Mouse (Mus musculus): ENCODE data around the gene St6galnac3. TPM values are rescaled to one million over a fixed set of nuclear protein-coding genes. Genes with fewer than 3 reads are reported as not detected.

St6galnac3 gene
- total and polyA plus RNA-seq, 2 experiments from 2014 or later = 6.9 to 11.9 TPM

DNA sequence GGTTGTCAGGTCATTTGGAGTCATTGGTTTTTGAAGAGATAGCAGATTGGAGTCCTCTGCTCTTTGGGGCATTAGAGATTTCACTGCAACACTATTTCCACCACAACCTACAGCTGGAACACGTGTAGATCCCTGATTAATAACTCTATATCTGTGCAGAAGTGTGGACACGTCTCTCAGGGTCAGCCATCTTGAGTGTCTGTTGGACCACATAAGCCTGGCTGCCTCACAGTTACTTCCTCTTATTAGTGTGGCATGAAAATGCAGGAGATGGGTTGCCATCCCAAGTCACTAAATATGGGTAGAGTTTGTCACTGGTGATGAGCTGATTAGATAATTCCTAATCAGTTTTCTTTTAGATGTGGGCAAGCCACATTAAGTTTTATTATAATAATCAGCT lies 385.0 kb downstream of the St6galnac3 start:
- Histone ChIP-seq H3K9ac (replicated peaks; ENCODE audit: low read length, poor library complexity, severe bottlenecking) (no peak overlapping the region), H3K4me1 (ENCODE audit: insufficient read depth, low read length) (no peaks in the 10 kb centered on the region), H3K4me2 (ENCODE audit: low read depth, low read length, poor library complexity, severe bottlenecking) (no peak overlapping the region), H3K27me3 (ENCODE audit: insufficient read depth, low read length) (no peaks in the 10 kb centered on the region), H3K27ac (ENCODE audit: low read depth, low read length) (no peak overlapping the region), H3K4me3 (ENCODE audit: low read depth, low read length) (no peak overlapping the region), H3K36me3 (ENCODE audit: insufficient read depth, low read length) (no peaks in the 10 kb centered on the region), H3K9me3 (ENCODE audit: low read length) (no peaks in the 10 kb centered on the region)
- no peak for DNase-seq (ENCODE audit: low spot score)
- 86% methylated on average over 2 of the region's 2 CpGs for WGBS
- no peak for ATAC-seq (ENCODE audit: low FRiP score)
- TF ChIP-seq CTCF (IDR thresholded peaks at IDR 0.05) = no peak

DNA sequence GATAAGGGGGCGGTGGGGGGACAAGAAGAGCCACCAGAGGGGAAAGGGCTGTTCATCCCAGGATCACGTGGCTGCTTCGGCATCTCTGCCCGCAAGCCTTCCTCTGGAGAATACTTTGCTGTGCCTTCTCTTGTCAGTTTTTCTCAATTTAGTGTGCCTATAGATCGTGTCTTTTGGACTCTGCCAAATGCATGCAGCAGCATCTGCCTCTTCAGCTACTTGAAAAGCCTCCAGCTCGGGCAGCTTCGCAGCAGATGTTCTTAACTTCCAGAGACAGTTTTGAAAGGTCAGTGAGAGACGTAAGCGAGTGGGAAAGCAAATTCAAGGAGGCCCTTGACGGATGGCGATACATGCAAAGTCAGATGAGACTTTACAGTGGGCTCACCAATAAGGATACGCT lies 385.9 kb downstream of the St6galnac3 start:
- Histone ChIP-seq H3K9me3 (ENCODE audit: low read length) (no peaks in the 10 kb centered on the region), H3K27me3 (ENCODE audit: insufficient read depth, low read length) (no peaks in the 10 kb centered on the region), H3K4me1 (ENCODE audit: insufficient read depth, low read length) (no peaks in the 10 kb centered on the region)

DNA sequence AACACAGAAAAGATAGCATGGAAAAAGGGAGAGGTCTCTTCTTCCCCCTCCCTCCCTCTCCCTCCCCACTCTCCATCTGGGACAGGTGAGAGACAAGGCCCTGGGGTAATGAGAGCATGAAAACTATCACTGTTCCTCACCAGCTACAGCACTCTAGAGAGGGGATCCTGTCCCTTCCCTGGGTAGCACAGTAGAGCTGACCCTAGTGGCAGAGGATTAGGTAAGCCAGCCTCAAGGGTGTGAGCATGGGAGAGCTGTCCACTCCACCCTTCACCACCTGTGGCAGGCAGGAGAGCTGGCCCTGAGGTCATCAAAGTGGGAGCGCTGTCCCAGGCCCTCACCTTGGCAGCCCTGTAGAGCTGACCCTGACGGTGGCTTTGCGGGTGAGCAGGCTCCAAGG lies 387.2 kb downstream of the St6galnac3 start:
- no peak for TF ChIP-seq CTCF (IDR thresholded peaks at IDR 0.05)
- H3K9me3 ChIP-seq (ENCODE audit: low read length) = no peaks in the 10 kb centered on the region
- DNase-seq (ENCODE audit: low spot score) = no peak
- H3K27ac ChIP-seq (ENCODE audit: low read depth, low read length) = no peak overlapping the region
- ATAC-seq (ENCODE audit: low FRiP score) = no peak
- WGBS = 91% methylated on average over 3 of the region's 3 CpGs
- no peaks in the 10 kb centered on the region for H3K36me3 ChIP-seq (ENCODE audit: insufficient read depth, low read length)
- no peak overlapping the region for H3K4me3 ChIP-seq (ENCODE audit: low read depth, low read length)
- no peaks in the 10 kb centered on the region for H3K27me3 ChIP-seq (ENCODE audit: insufficient read depth, low read length)
- H3K4me2 ChIP-seq (ENCODE audit: low read depth, low read length, poor library complexity, severe bottlenecking) = no peak overlapping the region
- no peak overlapping the region for H3K9ac ChIP-seq (replicated peaks; ENCODE audit: low read length, poor library complexity, severe bottlenecking)
- no peaks in the 10 kb centered on the region for H3K4me1 ChIP-seq (ENCODE audit: insufficient read depth, low read length)

More for the DNA sequence above, 385.9 kb downstream of the St6galnac3 start:
- no peaks in the 10 kb centered on the region for H3K36me3 ChIP-seq (ENCODE audit: insufficient read depth, low read length)
- 73% methylated on average over 12 of the region's 12 CpGs for WGBS
- no peak overlapping the region for H3K4me2 ChIP-seq (ENCODE audit: low read depth, low read length, poor library complexity, severe bottlenecking)
- no peak overlapping the region for H3K4me3 ChIP-seq (ENCODE audit: low read depth, low read length)
- H3K27ac ChIP-seq (ENCODE audit: low read depth, low read length) = no peak overlapping the region
- ATAC-seq (ENCODE audit: low FRiP score) (no peak), DNase-seq (ENCODE audit: low spot score) (peak; percentile 32)
- H3K9ac ChIP-seq (replicated peaks; ENCODE audit: low read length, poor library complexity, severe bottlenecking) = no peak overlapping the region
- no peak for TF ChIP-seq CTCF (IDR thresholded peaks at IDR 0.05)

DNA sequence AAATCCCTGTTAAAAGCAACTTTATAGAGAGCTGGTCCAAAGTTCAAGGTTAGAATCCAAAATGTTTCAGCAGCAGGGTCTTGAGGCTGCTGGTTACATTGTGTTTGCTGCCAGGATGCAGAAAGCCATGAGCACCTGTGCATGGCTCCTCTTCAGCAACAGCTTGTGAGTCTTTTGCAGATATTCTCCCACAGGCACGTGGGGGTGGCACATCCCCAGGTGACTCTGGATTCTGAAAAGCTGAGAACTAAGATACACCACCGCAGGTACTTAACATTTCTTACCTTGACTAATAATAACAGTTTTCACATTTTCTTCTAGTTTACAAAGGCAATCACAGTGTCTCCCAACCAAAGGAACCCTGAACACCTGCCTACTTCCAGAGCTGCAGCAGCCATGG lies 387.8 kb downstream of the St6galnac3 start:
- TF ChIP-seq CTCF (IDR thresholded peaks at IDR 0.05) = no peak
- Histone ChIP-seq H3K27ac (ENCODE audit: low read depth, low read length) (no peak overlapping the region), H3K27me3 (ENCODE audit: insufficient read depth, low read length) (no peaks in the 10 kb centered on the region), H3K36me3 (ENCODE audit: insufficient read depth, low read length) (no peaks in the 10 kb centered on the region), H3K9me3 (ENCODE audit: low read length) (no peaks in the 10 kb centered on the region), H3K4me1 (ENCODE audit: insufficient read depth, low read length) (no peaks in the 10 kb centered on the region), H3K9ac (replicated peaks; ENCODE audit: low read length, poor library complexity, severe bottlenecking) (no peak overlapping the region), H3K4me3 (ENCODE audit: low read depth, low read length) (no peak overlapping the region), H3K4me2 (ENCODE audit: low read depth, low read length, poor library complexity, severe bottlenecking) (no peak overlapping the region)
- DNase-seq (ENCODE audit: low spot score) (no peak), ATAC-seq (ENCODE audit: low FRiP score) (no peak)
- 84% methylated on average over 2 of the region's 2 CpGs for WGBS

DNA sequence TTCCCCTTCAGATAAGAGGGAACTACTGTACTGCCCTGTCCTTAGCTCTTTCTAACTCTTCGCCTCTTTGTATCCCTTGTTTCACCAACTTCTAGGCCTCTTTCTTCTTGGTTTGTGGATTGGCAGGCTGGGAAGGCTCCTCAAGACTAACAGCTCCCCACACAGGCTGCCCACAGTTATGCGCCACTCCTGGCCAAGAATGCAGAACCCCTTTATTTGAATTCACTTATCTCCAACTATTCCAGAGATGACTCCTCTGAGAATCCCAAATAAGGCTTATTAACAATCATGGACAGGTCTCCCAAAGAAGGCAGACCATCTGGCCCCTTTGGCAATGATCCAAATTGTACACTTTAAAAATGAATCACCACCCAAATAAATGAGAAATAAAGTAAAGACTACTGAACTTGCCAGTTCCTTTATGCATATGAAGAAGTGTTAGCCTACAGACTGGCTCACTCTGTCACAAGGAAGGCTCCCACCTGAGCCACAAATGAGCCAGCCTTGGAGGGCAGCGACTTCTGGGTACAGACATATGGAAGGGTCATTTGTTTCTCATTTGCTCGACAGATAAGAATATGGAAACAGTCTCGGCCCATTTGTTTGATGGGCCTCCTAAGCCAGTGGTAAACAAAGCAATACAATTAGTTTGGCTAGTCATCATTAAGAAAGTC lies 390.7 kb downstream of the St6galnac3 start:
- H3K4me3 ChIP-seq (ENCODE audit: low read depth, low read length) = no peak overlapping the region
- H3K9ac ChIP-seq (replicated peaks; ENCODE audit: low read length, poor library complexity, severe bottlenecking) = no peak overlapping the region
- H3K27me3 ChIP-seq (ENCODE audit: insufficient read depth, low read length) = no peaks in the 10 kb centered on the region
- no peaks in the 10 kb centered on the region for H3K9me3 ChIP-seq (ENCODE audit: low read length)
- no peak overlapping the region for H3K4me2 ChIP-seq (ENCODE audit: low read depth, low read length, poor library complexity, severe bottlenecking)
- ATAC-seq (ENCODE audit: low FRiP score) (no peak), DNase-seq (ENCODE audit: low spot score) (no peak)
- WGBS = 75% methylated on average over 5 of the region's 5 CpGs
- H3K36me3 ChIP-seq (ENCODE audit: insufficient read depth, low read length) = no peaks in the 10 kb centered on the region
- no peak for TF ChIP-seq CTCF (IDR thresholded peaks at IDR 0.05)
- no peaks in the 10 kb centered on the region for H3K4me1 ChIP-seq (ENCODE audit: insufficient read depth, low read length)
- no peak overlapping the region for H3K27ac ChIP-seq (ENCODE audit: low read depth, low read length)

DNA sequence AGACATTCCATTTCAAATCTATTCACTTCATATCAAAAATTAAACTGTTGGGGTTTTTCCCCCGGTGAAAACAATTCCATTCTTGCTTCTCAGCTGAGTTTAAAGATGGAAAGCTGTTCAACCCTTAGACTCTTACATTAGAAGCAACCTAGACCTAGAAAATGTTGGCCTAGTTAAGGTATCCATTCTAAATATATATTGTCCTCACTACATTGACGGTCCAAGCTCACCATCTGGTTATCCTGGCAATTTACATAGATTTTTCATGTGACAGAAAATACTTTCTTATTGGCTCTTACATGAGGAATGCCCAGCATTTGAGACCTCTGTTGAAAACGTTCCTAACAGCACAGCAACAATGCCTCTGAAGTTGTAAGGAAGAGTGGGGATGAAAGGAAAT lies 400.7 kb downstream of the St6galnac3 start:
- DNase-seq (ENCODE audit: low spot score) = no peak
- H3K4me1 ChIP-seq (ENCODE audit: insufficient read depth, low read length) = no peaks in the 10 kb centered on the region
- H3K27ac ChIP-seq (ENCODE audit: low read depth, low read length) = no peak overlapping the region
- no peak for ATAC-seq (ENCODE audit: low FRiP score)
- TF ChIP-seq CTCF (IDR thresholded peaks at IDR 0.05) = no peak
- no peak overlapping the region for H3K4me3 ChIP-seq (ENCODE audit: low read depth, low read length)
- no peaks in the 10 kb centered on the region for H3K9me3 ChIP-seq (ENCODE audit: low read length)
- no peaks in the 10 kb centered on the region for H3K36me3 ChIP-seq (ENCODE audit: insufficient read depth, low read length)
- 76% methylated on average over 3 of the region's 3 CpGs for WGBS
- no peak overlapping the region for H3K4me2 ChIP-seq (ENCODE audit: low read depth, low read length, poor library complexity, severe bottlenecking)
- no peak overlapping the region for H3K9ac ChIP-seq (replicated peaks; ENCODE audit: low read length, poor library complexity, severe bottlenecking)
- no peaks in the 10 kb centered on the region for H3K27me3 ChIP-seq (ENCODE audit: insufficient read depth, low read length)

Data from midbrain, postnatal 0 days (tissue).